Mouse (Mus musculus): Measurements from ENCODE around the gene Slc35b1. TPM values are rescaled to one million over a fixed set of nuclear protein-coding genes. Genes with fewer than 3 reads are reported as not detected.

The Slc35b1 gene
- polyA plus RNA-seq, 1 experiment from 2014 or later: 102 TPM

- WGBS: 71% methylated on average over 8 of the region's 8 CpGs
- Histone ChIP-seq H3K9me3 (no peaks in the 10 kb centered on the region), H3K27ac (peak overlapping the region; percentile 57), H3K27me3 (no peaks in the 10 kb centered on the region), H3K9ac (no peak overlapping the region), H3K4me1 (peaks cover 32% of the 10 kb centered on the region), H3K4me2 (no peak overlapping the region), H3K36me3 (peaks cover 34% of the 10 kb centered on the region), H3K4me3 (no peak overlapping the region)
- no peak for ATAC-seq (ENCODE audit: insufficient number of reproducible peaks, low FRiP score, low TSS enrichment, low read depth)
These were observed 17.3 kb upstream of the Slc35b1 start for GRCm38 (mm10) chr11:95367011-95367735.

- Histone ChIP-seq H3K9ac (no peak overlapping the region), H3K9me3 (no peaks in the 10 kb centered on the region), H3K27ac (no peak overlapping the region), H3K36me3 (peaks cover 45% of the 10 kb centered on the region), H3K4me1 (peaks cover 32% of the 10 kb centered on the region), H3K4me3 (no peak overlapping the region), H3K27me3 (no peaks in the 10 kb centered on the region), H3K4me2 (no peak overlapping the region)
- 91% methylated on average over 8 of the region's 8 CpGs for WGBS
- no peak for ATAC-seq (ENCODE audit: insufficient number of reproducible peaks, low FRiP score, low TSS enrichment, low read depth)
These were observed 16.2 kb upstream of the Slc35b1 start for GRCm38 (mm10) chr11:95368231-95368823.

- Histone ChIP-seq H3K27ac (no peak overlapping the region), H3K4me1 (peaks cover 32% of the 10 kb centered on the region), H3K4me2 (no peak overlapping the region), H3K27me3 (no peaks in the 10 kb centered on the region), H3K9ac (no peak overlapping the region), H3K36me3 (peaks cover 50% of the 10 kb centered on the region), H3K4me3 (no peak overlapping the region), H3K9me3 (no peaks in the 10 kb centered on the region)
- ATAC-seq (ENCODE audit: insufficient number of reproducible peaks, low FRiP score, low TSS enrichment, low read depth): no peak
- WGBS: 84% methylated on average over 4 of the region's 4 CpGs
These were observed 15.6 kb upstream of the Slc35b1 start for GRCm38 (mm10) chr11:95368871-95369270.

- no peak overlapping the region for H3K9ac ChIP-seq
- peak; percentile 22 for ATAC-seq (ENCODE audit: insufficient number of reproducible peaks, low FRiP score, low TSS enrichment, low read depth)
These were observed 14.3 kb upstream of the Slc35b1 start for GRCm38 (mm10) chr11:95369964-95370890.

GRCm38 (mm10) chr11:95371182-95371581 is 13.3 kb upstream of the Slc35b1 start:
- Histone ChIP-seq H3K9ac (no peak overlapping the region), H3K4me3 (no peak overlapping the region), H3K27ac (no peak overlapping the region), H3K27me3 (no peaks in the 10 kb centered on the region), H3K4me1 (peaks cover 21% of the 10 kb centered on the region), H3K36me3 (peaks cover 70% of the 10 kb centered on the region), H3K9me3 (no peaks in the 10 kb centered on the region), H3K4me2 (no peak overlapping the region)
- ATAC-seq (ENCODE audit: insufficient number of reproducible peaks, low FRiP score, low TSS enrichment, low read depth): no peak
- 91% methylated on average over 7 of the region's 7 CpGs for WGBS

More at GRCm38 (mm10) chr11:95369964-95370890, 14.3 kb upstream of the Slc35b1 start:
- no peak overlapping the region for H3K4me2 ChIP-seq
- no peak overlapping the region for H3K4me3 ChIP-seq
- peak overlapping the region; percentile 51 for H3K27ac ChIP-seq
- H3K9me3 ChIP-seq: no peaks in the 10 kb centered on the region
- 69% methylated on average over 15 of the region's 15 CpGs for WGBS
- peaks cover 31% of the 10 kb centered on the region for H3K4me1 ChIP-seq
- no peaks in the 10 kb centered on the region for H3K27me3 ChIP-seq
- H3K36me3 ChIP-seq: peaks cover 60% of the 10 kb centered on the region

- H3K4me1 ChIP-seq: no peaks in the 10 kb centered on the region
- 84% methylated on average over 9 of the region's 9 CpGs for WGBS
- peaks cover 74% of the 10 kb centered on the region for H3K36me3 ChIP-seq
- no peak overlapping the region for H3K9ac ChIP-seq
- no peaks in the 10 kb centered on the region for H3K27me3 ChIP-seq
- H3K4me2 ChIP-seq: no peak overlapping the region
- ATAC-seq (ENCODE audit: insufficient number of reproducible peaks, low FRiP score, low TSS enrichment, low read depth): no peak
- H3K9me3 ChIP-seq: no peaks in the 10 kb centered on the region
- no peak overlapping the region for H3K27ac ChIP-seq
- no peak overlapping the region for H3K4me3 ChIP-seq
These were observed 5.6 kb upstream of the Slc35b1 start for GRCm38 (mm10) chr11:95378926-95379325.

- H3K4me3 ChIP-seq: no peak overlapping the region
- no peaks in the 10 kb centered on the region for H3K27me3 ChIP-seq
- H3K4me2 ChIP-seq: no peak overlapping the region
- ATAC-seq (ENCODE audit: insufficient number of reproducible peaks, low FRiP score, low TSS enrichment, low read depth): no peak
- H3K27ac ChIP-seq: no peak overlapping the region
- no peaks in the 10 kb centered on the region for H3K9me3 ChIP-seq
- WGBS: 74% methylated on average over 5 of the region's 5 CpGs
- H3K9ac ChIP-seq: no peak overlapping the region
- no peaks in the 10 kb centered on the region; the same call in 1 of the 2 replicates for H3K4me1 ChIP-seq
- peaks cover 69% of the 10 kb centered on the region for H3K36me3 ChIP-seq
These were observed 4.9 kb upstream of the Slc35b1 start for GRCm38 (mm10) chr11:95379552-95379951.

- no peaks in the 10 kb centered on the region for H3K27me3 ChIP-seq
- H3K9me3 ChIP-seq: no peaks in the 10 kb centered on the region
- no peak overlapping the region for H3K9ac ChIP-seq
- no peak for ATAC-seq (ENCODE audit: insufficient number of reproducible peaks, low FRiP score, low TSS enrichment, low read depth)
- H3K4me3 ChIP-seq: no peak overlapping the region
- no peak overlapping the region for H3K27ac ChIP-seq
- no peak overlapping the region for H3K4me2 ChIP-seq
- H3K36me3 ChIP-seq: peaks cover 57% of the 10 kb centered on the region
- peaks cover 4% of the 10 kb centered on the region; the same call in 1 of the 2 replicates for H3K4me1 ChIP-seq
- 90% methylated on average over 7 of the region's 7 CpGs for WGBS
These were observed 3.8 kb upstream of the Slc35b1 start for GRCm38 (mm10) chr11:95380711-95381110.

- Histone ChIP-seq H3K4me1 (peaks cover 5% of the 10 kb centered on the region; the same call in 1 of the 2 replicates), H3K9ac (no peak overlapping the region), H3K4me3 (no peak overlapping the region), H3K4me2 (no peak overlapping the region), H3K27ac (no peak overlapping the region), H3K27me3 (no peaks in the 10 kb centered on the region), H3K9me3 (no peaks in the 10 kb centered on the region), H3K36me3 (peaks cover 53% of the 10 kb centered on the region)
- ATAC-seq (ENCODE audit: insufficient number of reproducible peaks, low FRiP score, low TSS enrichment, low read depth): no peak
- WGBS: 83% methylated on average over 1 of the region's 1 CpGs
These were observed 3.3 kb upstream of the Slc35b1 start for GRCm38 (mm10) chr11:95381146-95381545.

- no peaks in the 10 kb centered on the region for H3K9me3 ChIP-seq
- no peaks in the 10 kb centered on the region for H3K27me3 ChIP-seq
- H3K27ac ChIP-seq: no peak overlapping the region; the same call in 1 of the 2 replicates
- no peak overlapping the region for H3K4me3 ChIP-seq
- no peak overlapping the region for H3K9ac ChIP-seq
- H3K4me1 ChIP-seq: peaks cover 5% of the 10 kb centered on the region; the same call in 1 of the 2 replicates
- no peak for ATAC-seq (ENCODE audit: insufficient number of reproducible peaks, low FRiP score, low TSS enrichment, low read depth)
- H3K4me2 ChIP-seq: no peak overlapping the region
- 84% methylated on average over 5 of the region's 5 CpGs for WGBS
- H3K36me3 ChIP-seq: peaks cover 58% of the 10 kb centered on the region
These were observed 1.0 kb upstream of the Slc35b1 start for GRCm38 (mm10) chr11:95383331-95383986.

- H3K9ac ChIP-seq: no peak overlapping the region
- no peak for ATAC-seq (ENCODE audit: insufficient number of reproducible peaks, low FRiP score, low TSS enrichment, low read depth)
These were observed 531 bp upstream of the Slc35b1 start for GRCm38 (mm10) chr11:95384004-95384318.

More at GRCm38 (mm10) chr11:95384004-95384318, 531 bp upstream of the Slc35b1 start:
- Histone ChIP-seq H3K27me3 (no peaks in the 10 kb centered on the region), H3K27ac (peak overlapping the region; percentile 17; the same call in 1 of the 2 replicates), H3K4me3 (peak overlapping the region; percentile 86), H3K9me3 (no peaks in the 10 kb centered on the region), H3K36me3 (peaks cover 58% of the 10 kb centered on the region), H3K4me2 (peak overlapping the region; percentile 50), H3K4me1 (peaks cover 5% of the 10 kb centered on the region; the same call in 1 of the 2 replicates)
- 35% methylated on average over 9 of the region's 9 CpGs for WGBS
